Mouse (Mus musculus): ENCODE measurements at regions not wholly inside any gene's neighbourhood (a gene's known extent, or its start where the extent isn't known, plus 50 kb on each side); places are given as distances from the start of the nearest gene placed in this dataset.

GRCm38 (mm10) chr15:93705109-93705508 is 109.4 kb upstream of the Prickle1 start:
- DNase-seq (ENCODE audit: low spot score) = no peak

- no peak for DNase-seq (ENCODE audit: low spot score)
Measured at GRCm38 (mm10) chr15:93701017-93701416, 105.3 kb upstream of the Prickle1 start.

GRCm38 (mm10) chr15:93699971-93700370 is 104.3 kb upstream of the Prickle1 start:
- peak; percentile 9 for DNase-seq (ENCODE audit: low spot score)

GRCm38 (mm10) chr15:93698182-93698822 is 102.6 kb upstream of the Prickle1 start:
- DNase-seq (ENCODE audit: low spot score) = no peak

- no peak for DNase-seq (ENCODE audit: low spot score)
Measured at GRCm38 (mm10) chr15:93690717-93691116, 95.0 kb upstream of the Prickle1 start.

- no peak for DNase-seq (ENCODE audit: low spot score)
Measured at GRCm38 (mm10) chr15:93690011-93690410, 94.3 kb upstream of the Prickle1 start.

GRCm38 (mm10) chr15:93686385-93686784 is 90.7 kb upstream of the Prickle1 start:
- no peak for DNase-seq (ENCODE audit: low spot score)

GRCm38 (mm10) chr15:93681602-93682001 is 85.9 kb upstream of the Prickle1 start:
- no peak for DNase-seq (ENCODE audit: low spot score)

GRCm38 (mm10) chr15:93675624-93676023 is 79.9 kb upstream of the Prickle1 start:
- no peak for DNase-seq (ENCODE audit: low spot score)

- DNase-seq (ENCODE audit: low spot score) = no peak
Measured at GRCm38 (mm10) chr15:93673976-93674375, 78.3 kb upstream of the Prickle1 start.

GRCm38 (mm10) chr15:93663876-93664275 is 68.2 kb upstream of the Prickle1 start:
- no peak for DNase-seq (ENCODE audit: low spot score)

GRCm38 (mm10) chr15:93662601-93663000 is 66.9 kb upstream of the Prickle1 start:
- DNase-seq (ENCODE audit: low spot score) = no peak

GRCm38 (mm10) chr15:93661801-93662200 is 66.1 kb upstream of the Prickle1 start:
- DNase-seq (ENCODE audit: low spot score) = no peak

GRCm38 (mm10) chr15:93660952-93661648 is 65.4 kb upstream of the Prickle1 start:
- no peak for DNase-seq (ENCODE audit: low spot score)

- no peak for DNase-seq (ENCODE audit: low spot score)
Measured at GRCm38 (mm10) chr15:93657171-93657570, 61.5 kb upstream of the Prickle1 start.

- DNase-seq (ENCODE audit: low spot score) = no peak
Measured at GRCm38 (mm10) chr15:93656713-93657112, 61.0 kb upstream of the Prickle1 start.

- DNase-seq (ENCODE audit: low spot score) = no peak
Measured at GRCm38 (mm10) chr15:93655743-93656142, 60.1 kb upstream of the Prickle1 start.

- DNase-seq (ENCODE audit: low spot score) = no peak
Measured at GRCm38 (mm10) chr15:93655243-93655642, 59.6 kb upstream of the Prickle1 start.

- no peak for DNase-seq (ENCODE audit: low spot score)
Measured at GRCm38 (mm10) chr15:93653378-93653777, 57.7 kb upstream of the Prickle1 start.

GRCm38 (mm10) chr15:93650981-93651757 is 55.5 kb upstream of the Prickle1 start:
- DNase-seq (ENCODE audit: low spot score) = peak; percentile 23

- no peak for DNase-seq (ENCODE audit: low spot score)
Measured at GRCm38 (mm10) chr15:93650009-93650522, 54.4 kb upstream of the Prickle1 start.

- DNase-seq (ENCODE audit: low spot score) = no peak
Measured at GRCm38 (mm10) chr15:93648646-93649045, 53.0 kb upstream of the Prickle1 start.

GRCm38 (mm10) chr15:93646820-93647219 is 51.1 kb upstream of the Prickle1 start:
- no peak for DNase-seq (ENCODE audit: low spot score)

Measured in lung, postnatal 25 days (tissue).